Mouse (Mus musculus) limb, embryonic 10.5 days (tissue): ENCODE data around the gene Lrguk. TPM values are rescaled to one million over a fixed set of nuclear protein-coding genes. Genes with fewer than 3 reads are reported as not detected.

Experiments used
- DNase-seq: peaks from one replicate; pipeline ENCODE4 v3.0.0-alpha.2; 2017; ENCODE audit warnings: low spot score
- H3K27ac ChIP-seq: fragments of 300-500 bp; sonication (generic); 2 replicates; pipeline ENCODE4 v1.5.1; 2016; ENCODE audit warnings: mild to moderate bottlenecking
- H3K27me3 ChIP-seq: fragments of 300-500 bp; sonication (generic); 2 replicates; pipeline ENCODE4 v1.6.1; 2016; ENCODE audit warnings: low read depth, mild to moderate bottlenecking; ENCODE audit not compliant: poor library complexity, severe bottlenecking
- H3K36me3 ChIP-seq: fragments of 300-500 bp; sonication (generic); 2 replicates; pipeline ENCODE4 v1.6.1; 2016; ENCODE audit warnings: mild to moderate bottlenecking, moderate library complexity
- H3K4me1 ChIP-seq: fragments of 300-500 bp; sonication (generic); 2 replicates; pipeline ENCODE4 v1.6.1; 2016
- H3K4me3 ChIP-seq: fragments of 300-500 bp; sonication (generic); 2 replicates; pipeline ENCODE4 v1.5.1; 2016; ENCODE audit warnings: mild to moderate bottlenecking, moderate library complexity
- H3K9me3 ChIP-seq: fragments of 300-500 bp; sonication (generic); replicated peaks from 2 replicates; pipeline ENCODE4 v1.6.1; 2016; ENCODE audit warnings: mild to moderate bottlenecking
- WGBS: fragments of 180-500 bp; shearing (Covaris S2); methylation state at CpG from one replicate; pipeline ENCODE4 v1.1.7; 2016; 5-methylcytosine and 5-hydroxymethylcytosine counted together
- polyA plus RNA-seq: library from polyadenylated mRNA; unstranded; fragments of >200 nt; fragmentation: Nextera tagmentation; extraction: Ambion mirVana; gene quantifications from 2 replicates; pipeline ENCODE4 v1.2.1, GENCODE M21; 2016

Gene Lrguk
- polyA plus RNA-seq = 0.81 and 1.3 TPM in 2 replicates

DNA sequence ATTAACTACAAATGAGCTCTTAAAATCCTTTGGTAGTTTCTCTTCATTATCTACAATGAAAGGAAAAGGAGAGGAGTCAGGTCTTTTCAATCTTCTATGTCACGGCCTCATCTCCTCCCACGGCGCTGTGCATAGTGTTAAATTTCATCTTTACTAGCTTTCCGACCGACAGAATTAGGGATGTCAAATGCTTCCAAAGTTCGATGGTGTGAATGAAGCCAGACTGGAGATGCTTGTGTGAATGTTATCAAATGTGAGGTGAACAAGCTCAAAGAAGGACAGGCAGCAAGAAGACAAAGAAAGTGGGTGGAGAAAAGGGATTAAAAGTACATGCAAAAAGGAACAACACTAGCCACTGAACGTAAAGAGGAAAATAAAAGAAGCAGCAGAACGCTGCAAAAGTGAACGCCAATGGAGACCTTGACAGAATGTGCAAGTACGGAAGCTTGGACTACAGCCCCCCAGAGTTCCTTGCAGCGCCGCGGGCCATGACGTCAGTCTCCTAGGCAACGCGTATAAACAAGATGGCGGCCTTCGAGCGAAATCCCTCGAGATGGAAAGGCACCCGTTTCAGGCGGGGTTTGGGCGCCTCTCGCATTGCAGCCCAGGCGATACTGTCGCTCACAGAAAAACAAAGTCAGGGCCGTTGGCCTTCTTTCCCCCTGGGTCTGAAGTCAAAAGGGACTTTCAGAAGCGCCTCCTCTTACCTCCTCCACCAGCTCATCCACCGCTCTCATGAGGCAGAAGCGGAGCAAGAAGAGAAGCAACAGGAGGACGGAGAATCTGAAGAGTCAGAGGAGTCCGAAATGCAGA lies at the start of gene Lrguk:
Gene Lrguk (plus strand): TSS at position 516 of the 813 bp plus-strand sequence.
- peak; percentile 90 for DNase-seq
- peak within 1 kb of the TSS; percentile 66 for H3K27ac ChIP-seq
- peak within 1 kb of the TSS; percentile 73 for H3K4me3 ChIP-seq
- H3K4me1 ChIP-seq = peaks cover 15% of the 10 kb centered on the region
- H3K36me3 ChIP-seq = no peaks in the 10 kb centered on the region
- WGBS = 6% methylated on average over 32 of the region's 32 CpGs
- H3K9me3 ChIP-seq = no peaks in the 10 kb centered on the region
- no peaks in the 10 kb centered on the region for H3K27me3 ChIP-seq

DNA sequence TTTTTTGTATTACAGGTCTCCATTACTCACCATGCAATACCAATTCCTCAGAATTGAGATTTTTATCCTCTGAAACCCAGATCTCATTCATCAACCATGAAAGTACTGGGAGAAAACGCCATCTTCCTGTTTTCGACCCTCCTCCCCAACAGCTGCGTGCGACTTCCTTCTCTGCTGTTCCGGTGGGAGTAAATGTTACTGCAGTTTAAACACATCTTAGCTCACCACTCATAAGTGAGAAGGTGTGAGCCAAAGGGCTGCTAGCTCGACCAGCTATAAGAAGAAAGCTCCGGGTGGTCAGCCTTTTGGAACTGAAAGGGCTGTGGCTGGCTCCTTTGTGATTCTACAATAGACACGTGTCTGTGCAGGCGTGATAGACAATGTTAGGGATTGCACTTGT lies 46.5 kb upstream of the Lrguk start:
- Histone ChIP-seq H3K36me3 (no peaks in the 10 kb centered on the region), H3K27ac (peak overlapping the region; percentile 54; the same call in 1 of the 2 replicates), H3K9me3 (no peaks in the 10 kb centered on the region), H3K27me3 (no peaks in the 10 kb centered on the region), H3K4me1 (peaks cover 39% of the 10 kb centered on the region), H3K4me3 (no peak overlapping the region)
- WGBS = 88% methylated on average over 9 of the region's 9 CpGs
- DNase-seq = no peak

- H3K27me3 ChIP-seq = no peaks in the 10 kb centered on the region
- no peak overlapping the region for H3K27ac ChIP-seq
- no peaks in the 10 kb centered on the region for H3K9me3 ChIP-seq
- no peak overlapping the region for H3K4me3 ChIP-seq
- H3K36me3 ChIP-seq = no peaks in the 10 kb centered on the region
- no peak for DNase-seq
- 87% methylated on average over 5 of the region's 5 CpGs for WGBS
- H3K4me1 ChIP-seq = peaks cover 1% of the 10 kb centered on the region
These were observed 42.1 kb upstream of the Lrguk start for GRCm38 (mm10) chr6:33987132-33987531.

DNA sequence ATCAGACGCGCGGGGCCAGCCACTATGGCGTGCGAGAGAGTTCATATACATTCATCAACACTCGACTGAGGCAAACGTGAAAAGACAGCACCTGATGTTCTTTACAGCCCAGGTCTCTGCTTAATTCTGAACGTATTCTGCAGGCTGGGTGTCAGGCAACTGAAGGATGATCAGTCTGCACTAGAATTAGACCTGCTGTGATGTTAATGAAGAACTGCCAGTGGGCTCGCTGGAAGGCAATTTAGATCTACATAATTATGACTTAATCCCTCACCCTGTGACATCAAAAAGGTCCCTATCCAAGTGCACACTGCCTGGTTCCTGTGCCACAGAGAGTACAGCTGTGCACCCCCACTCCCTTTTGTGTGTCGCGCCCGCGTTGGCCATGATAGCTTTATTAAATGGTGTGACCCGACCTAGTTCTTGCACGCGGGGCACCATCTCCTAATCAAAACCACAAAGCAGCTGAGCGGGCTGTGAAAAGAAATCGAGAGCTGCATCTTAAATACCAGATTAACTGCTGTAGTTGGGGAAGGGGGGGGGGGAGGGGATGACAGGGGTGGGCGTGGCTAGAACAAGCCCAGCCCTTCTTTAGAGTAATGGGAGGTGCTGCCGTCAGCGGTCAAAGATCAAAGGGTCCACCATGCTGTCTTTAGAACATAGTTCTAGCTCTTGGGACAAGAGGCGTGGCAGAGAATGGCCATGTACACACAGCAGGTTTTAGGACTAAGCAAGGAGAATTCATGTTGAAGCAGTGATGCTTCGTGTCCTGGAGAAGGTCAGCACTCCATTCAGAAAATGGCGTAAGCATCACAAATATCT lies 36.8 kb upstream of the Lrguk start:
- Histone ChIP-seq H3K4me3 (peak overlapping the region; percentile 19; the same call in 1 of the 2 replicates), H3K4me1 (peaks cover 10% of the 10 kb centered on the region), H3K27me3 (no peaks in the 10 kb centered on the region), H3K9me3 (no peaks in the 10 kb centered on the region), H3K36me3 (no peaks in the 10 kb centered on the region), H3K27ac (no peak overlapping the region)
- 43% methylated on average over 24 of the region's 24 CpGs for WGBS
- no peak for DNase-seq

- DNase-seq = no peak
- no peaks in the 10 kb centered on the region for H3K27me3 ChIP-seq
- H3K27ac ChIP-seq = no peak overlapping the region
- no peak overlapping the region for H3K4me3 ChIP-seq
- peaks cover 10% of the 10 kb centered on the region for H3K4me1 ChIP-seq
- no peaks in the 10 kb centered on the region for H3K36me3 ChIP-seq
- H3K9me3 ChIP-seq = no peaks in the 10 kb centered on the region
- 74% methylated on average over 6 of the region's 6 CpGs for WGBS
These were observed 35.4 kb upstream of the Lrguk start for GRCm38 (mm10) chr6:33993842-33994241.

DNA sequence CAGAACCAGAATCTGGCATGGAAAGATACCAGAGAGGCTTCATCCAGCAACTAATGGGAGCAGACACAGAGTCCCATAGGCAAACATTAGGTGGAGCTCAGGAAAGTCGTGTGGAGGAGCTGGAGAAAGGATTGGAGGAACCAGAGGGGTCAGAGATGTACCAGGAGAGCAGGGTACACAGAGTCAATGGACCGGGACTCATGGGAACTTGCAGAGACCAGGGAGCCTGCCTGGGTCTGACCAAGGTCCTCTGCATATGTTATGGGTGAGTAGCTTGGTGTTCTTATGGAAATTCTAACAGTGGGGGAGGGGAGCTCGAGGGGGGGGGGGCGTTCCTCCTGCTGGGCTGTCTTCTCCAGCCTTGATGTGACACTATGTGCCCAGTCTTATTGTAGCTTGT lies 30.7 kb upstream of the Lrguk start:
- WGBS = 45% methylated on average over 4 of the region's 4 CpGs
- Histone ChIP-seq H3K4me1 (peaks cover 4% of the 10 kb centered on the region; the same call in 1 of the 2 replicates), H3K9me3 (no peaks in the 10 kb centered on the region), H3K27me3 (no peaks in the 10 kb centered on the region), H3K27ac (no peak overlapping the region), H3K4me3 (no peak overlapping the region), H3K36me3 (no peaks in the 10 kb centered on the region)
- no peak for DNase-seq

GRCm38 (mm10) chr6:33999530-33999929 lies 29.7 kb upstream of the Lrguk start:
- Histone ChIP-seq H3K4me1 (peaks cover 4% of the 10 kb centered on the region; the same call in 1 of the 2 replicates), H3K9me3 (no peaks in the 10 kb centered on the region), H3K4me3 (no peak overlapping the region), H3K27me3 (no peaks in the 10 kb centered on the region), H3K27ac (no peak overlapping the region), H3K36me3 (no peaks in the 10 kb centered on the region)
- WGBS = 32% methylated on average over 7 of the region's 7 CpGs
- DNase-seq = no peak

- DNase-seq = no peak
- 93% methylated on average over 7 of the region's 7 CpGs for WGBS
- Histone ChIP-seq H3K4me3 (no peak overlapping the region), H3K36me3 (no peaks in the 10 kb centered on the region), H3K27me3 (no peaks in the 10 kb centered on the region), H3K27ac (no peak overlapping the region), H3K4me1 (peaks cover 4% of the 10 kb centered on the region; the same call in 1 of the 2 replicates), H3K9me3 (no peaks in the 10 kb centered on the region)
These were observed 28.6 kb upstream of the Lrguk start for GRCm38 (mm10) chr6:34000644-34001043.

- Histone ChIP-seq H3K36me3 (no peaks in the 10 kb centered on the region), H3K27me3 (no peaks in the 10 kb centered on the region), H3K4me1 (peaks cover 7% of the 10 kb centered on the region; the same call in 1 of the 2 replicates), H3K27ac (no peak overlapping the region), H3K4me3 (no peak overlapping the region), H3K9me3 (no peaks in the 10 kb centered on the region)
- 26% methylated on average over 1 of the region's 1 CpGs for WGBS
- no peak for DNase-seq
These were observed 26.2 kb upstream of the Lrguk start for GRCm38 (mm10) chr6:34003033-34003432.

DNA sequence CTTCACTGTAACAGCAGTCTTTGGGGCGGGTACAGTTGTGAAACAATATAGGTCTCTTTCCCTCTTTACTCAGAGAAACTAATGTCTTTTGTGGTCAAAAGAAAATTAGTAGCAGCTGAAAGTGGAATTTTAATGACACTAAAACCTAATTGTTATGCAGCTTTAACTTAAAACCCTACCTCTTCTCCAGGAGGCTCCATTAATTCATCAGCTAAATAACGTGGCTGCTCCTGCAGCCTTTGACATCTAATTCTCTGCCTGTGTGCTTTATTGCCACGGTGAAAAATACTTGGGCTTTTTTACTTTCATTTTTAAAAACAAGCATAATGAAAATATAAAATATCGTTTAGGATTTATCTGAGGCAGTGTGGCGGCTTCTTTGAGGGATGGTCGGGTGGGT lies 15.8 kb upstream of the Lrguk start:
- Histone ChIP-seq H3K9me3 (no peaks in the 10 kb centered on the region), H3K27me3 (no peaks in the 10 kb centered on the region), H3K4me1 (no peaks in the 10 kb centered on the region), H3K36me3 (no peaks in the 10 kb centered on the region), H3K27ac (no peak overlapping the region), H3K4me3 (no peak overlapping the region)
- no peak for DNase-seq
- WGBS = 79% methylated on average over 6 of the region's 6 CpGs

DNA sequence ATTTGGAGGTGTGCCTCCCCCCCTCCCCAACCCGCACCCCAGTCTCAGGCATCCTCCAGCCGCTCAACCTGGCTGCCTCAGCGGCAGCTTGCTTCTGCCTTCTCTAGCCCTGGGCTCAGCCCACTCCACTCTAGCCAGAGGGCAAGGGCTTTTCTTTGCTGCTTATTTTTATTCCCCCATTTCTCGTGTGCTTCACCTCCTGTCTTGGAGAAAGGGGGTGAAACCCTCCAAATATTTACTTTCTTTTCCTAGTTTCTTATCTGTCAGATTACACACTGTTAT lies 439 bp downstream of the Lrguk start:
- DNase-seq = no peak
- WGBS = 2% methylated on average over 4 of the region's 4 CpGs
- H3K27me3 ChIP-seq = no peaks in the 10 kb centered on the region
- H3K4me3 ChIP-seq = peak overlapping the region; percentile 73
- no peaks in the 10 kb centered on the region for H3K9me3 ChIP-seq
- H3K27ac ChIP-seq = peak overlapping the region; percentile 66
- H3K36me3 ChIP-seq = no peaks in the 10 kb centered on the region
- peaks cover 20% of the 10 kb centered on the region for H3K4me1 ChIP-seq

- H3K9me3 ChIP-seq = no peaks in the 10 kb centered on the region
- no peak for DNase-seq
- no peaks in the 10 kb centered on the region for H3K36me3 ChIP-seq
- WGBS = 67% methylated on average over 3 of the region's 3 CpGs
- H3K27me3 ChIP-seq = peaks cover 6% of the 10 kb centered on the region; the same call in 1 of the 2 replicates
- H3K4me3 ChIP-seq = no peak overlapping the region
- no peak overlapping the region for H3K27ac ChIP-seq
- peaks cover 26% of the 10 kb centered on the region for H3K4me1 ChIP-seq
These were observed 4.8 kb downstream of the Lrguk start for GRCm38 (mm10) chr6:34034096-34034495.
